Mouse (Mus musculus): ENCODE data around the gene Cyb5r2. TPM values are rescaled to one million over a fixed set of nuclear protein-coding genes. Genes with fewer than 3 reads are reported as not detected.

Cyb5r2 gene
- not detected for polyA plus RNA-seq (2014; fragmentation: Illumina TruSeq; extraction: RNeasy Lipid Tissue Mini Kit (QIAGEN cat#74804); ENCODE audit: low replicate concordance)

GRCm38 (mm10) chr7:107757308-107758151, at the start of gene Cyb5r2:
TSS of gene Cyb5r2 (minus strand) at chr7:107758032.

DNA sequence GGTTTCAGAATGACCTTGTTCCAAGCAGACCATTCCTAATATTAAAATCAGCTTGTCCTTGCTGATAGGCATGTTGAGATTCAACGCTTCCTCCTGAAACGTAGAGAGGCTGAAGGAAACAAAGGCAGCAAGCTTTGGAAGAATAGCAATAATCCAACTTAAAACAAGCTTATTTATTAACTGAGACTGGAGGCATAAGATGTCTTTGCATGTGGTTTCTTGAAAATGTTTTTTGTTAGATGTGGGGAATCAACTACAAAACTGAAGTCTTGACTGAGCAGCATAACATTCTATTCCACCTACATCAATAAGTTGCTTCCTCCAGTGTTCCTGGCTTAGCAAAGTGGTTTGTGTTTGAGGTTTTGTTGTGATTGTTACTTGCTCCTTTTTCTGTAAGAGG, 43.3 kb upstream of the Cyb5r2 start, which contains the start of gene Ovch2:
Ovch2 (minus strand) TSS at position 101 of the 400 bp plus-strand sequence.

Other genes starting within 250 kb of the Cyb5r2 start
- gene Olfml1, start 190.6 kb downstream of the Cyb5r2 start, polyA plus RNA-seq (2014; fragmentation: Illumina TruSeq; extraction: RNeasy Lipid Tissue Mini Kit (QIAGEN cat#74804); ENCODE audit: low replicate concordance): 0.74 TPM
- 12.3 TPM for gene Ppfibp2, start 162.8 kb downstream of the Cyb5r2 start, polyA plus RNA-seq (2014; fragmentation: Illumina TruSeq; extraction: RNeasy Lipid Tissue Mini Kit (QIAGEN cat#74804); ENCODE audit: low replicate concordance)
- not detected for gene 5330417H12Rik, start 132.9 kb downstream of the Cyb5r2 start, polyA plus RNA-seq (2014; fragmentation: Illumina TruSeq; extraction: RNeasy Lipid Tissue Mini Kit (QIAGEN cat#74804); ENCODE audit: low replicate concordance)
- gene Ovch2, start 43.2 kb upstream of the Cyb5r2 start, polyA plus RNA-seq (2014; fragmentation: Illumina TruSeq; extraction: RNeasy Lipid Tissue Mini Kit (QIAGEN cat#74804); ENCODE audit: low replicate concordance): not detected
- gene Olfr467, start 54.2 kb upstream of the Cyb5r2 start, polyA plus RNA-seq (2014; fragmentation: Illumina TruSeq; extraction: RNeasy Lipid Tissue Mini Kit (QIAGEN cat#74804); ENCODE audit: low replicate concordance): not detected
- not detected for gene Olfr469, start 67.5 kb upstream of the Cyb5r2 start, polyA plus RNA-seq (2014; fragmentation: Illumina TruSeq; extraction: RNeasy Lipid Tissue Mini Kit (QIAGEN cat#74804); ENCODE audit: low replicate concordance)
- gene Olfr470, start 89.5 kb upstream of the Cyb5r2 start, polyA plus RNA-seq (2014; fragmentation: Illumina TruSeq; extraction: RNeasy Lipid Tissue Mini Kit (QIAGEN cat#74804); ENCODE audit: low replicate concordance): not detected
- gene Olfr472, start 139.9 kb upstream of the Cyb5r2 start, polyA plus RNA-seq (2014; fragmentation: Illumina TruSeq; extraction: RNeasy Lipid Tissue Mini Kit (QIAGEN cat#74804); ENCODE audit: low replicate concordance): not detected
- gene Olfr473, start 172.4 kb upstream of the Cyb5r2 start, polyA plus RNA-seq (2014; fragmentation: Illumina TruSeq; extraction: RNeasy Lipid Tissue Mini Kit (QIAGEN cat#74804); ENCODE audit: low replicate concordance): not detected
- not detected for gene Olfr474, start 196.6 kb upstream of the Cyb5r2 start, polyA plus RNA-seq (2014; fragmentation: Illumina TruSeq; extraction: RNeasy Lipid Tissue Mini Kit (QIAGEN cat#74804); ENCODE audit: low replicate concordance)
- gene Olfr476, start 206.8 kb upstream of the Cyb5r2 start, polyA plus RNA-seq (2014; fragmentation: Illumina TruSeq; extraction: RNeasy Lipid Tissue Mini Kit (QIAGEN cat#74804); ENCODE audit: low replicate concordance): not detected
- gene Olfr477, start 228.7 kb upstream of the Cyb5r2 start, polyA plus RNA-seq (2014; fragmentation: Illumina TruSeq; extraction: RNeasy Lipid Tissue Mini Kit (QIAGEN cat#74804); ENCODE audit: low replicate concordance): not detected

Measured in small intestine, adult 10 weeks (tissue).